Mouse (Mus musculus): Measurements from ENCODE around the gene Pde8b.

- no peak for TF ChIP-seq MAFK (IDR thresholded peaks at IDR 0.05; ENCODE audit: insufficient read depth, low read depth, low read length)
- TF ChIP-seq ZNF384 (IDR thresholded peaks at IDR 0.05; ENCODE audit: low read depth, low read length), result no peak
- TF ChIP-seq HCFC1 (IDR thresholded peaks at IDR 0.05; ENCODE audit: borderline replicate concordance, insufficient read depth, low read length), result no peak
These were observed 89.9 kb downstream of the Pde8b start for GRCm38 (mm10) chr13:95160211-95160610.
